Mouse (Mus musculus): ENCODE measurements around the gene Kif24. TPM values are rescaled to one million over a fixed set of nuclear protein-coding genes. Genes with fewer than 3 reads are reported as not detected.

Kif24 gene
- total RNA-seq (2021) = 1 to 10 TPM in 1 of 2 experiments, under 1 TPM in 1; 0.62 to 1.4 TPM

DNA sequence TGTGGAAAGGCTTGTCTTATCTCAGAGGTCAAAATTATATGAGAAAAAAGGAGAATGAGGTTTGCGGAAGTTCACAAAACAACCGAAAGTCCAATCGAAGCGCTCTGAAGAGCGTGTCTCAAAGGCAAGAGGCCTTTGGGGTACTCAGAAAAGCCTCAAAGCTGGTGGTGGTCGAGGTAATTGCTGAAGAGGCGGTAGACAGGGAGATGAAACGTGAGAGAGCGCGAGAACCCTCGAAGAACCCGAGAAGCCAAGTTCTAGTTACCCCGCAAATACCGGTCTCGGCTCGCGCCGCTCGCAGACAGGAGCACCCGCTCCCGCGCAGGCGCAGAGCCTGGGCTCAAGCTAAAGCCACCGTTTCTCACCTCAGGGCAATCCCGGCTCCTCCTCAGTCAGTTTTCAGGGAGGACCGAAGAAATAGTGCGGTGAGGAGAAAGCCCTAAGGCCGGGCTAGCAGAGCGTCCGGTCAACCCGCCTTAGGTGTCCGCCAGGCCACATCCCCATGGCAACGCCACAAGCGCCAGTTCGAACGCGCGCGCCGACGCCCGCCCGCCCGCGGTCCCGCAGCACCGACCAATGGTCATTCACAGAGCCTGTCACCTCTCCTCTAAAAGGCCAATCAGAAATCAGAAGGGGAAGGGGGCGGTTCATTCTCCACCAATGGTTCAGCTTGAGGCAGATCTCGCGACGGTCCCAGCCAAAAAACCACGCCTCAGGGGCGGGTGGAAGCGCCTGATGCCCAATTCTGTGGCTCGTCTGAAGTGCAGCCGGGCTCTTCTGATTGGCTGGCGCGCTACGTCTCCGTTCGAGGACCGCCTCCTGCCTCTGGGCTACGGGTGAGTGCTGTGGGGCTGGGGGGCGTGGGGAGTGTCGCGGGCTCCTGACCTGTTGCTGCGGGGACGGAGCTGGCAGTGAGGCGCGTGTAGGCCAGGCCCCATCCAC, at the start of gene Kif24, which contains the start of gene Nudt2:
TSS of gene Kif24 (minus strand) at position 543 of the 942 bp plus-strand sequence.
TSS of gene Nudt2 (plus strand) at position 807 of the 942 bp plus-strand sequence.
- DNase-seq = peak; percentile 97 to 98

DNA sequence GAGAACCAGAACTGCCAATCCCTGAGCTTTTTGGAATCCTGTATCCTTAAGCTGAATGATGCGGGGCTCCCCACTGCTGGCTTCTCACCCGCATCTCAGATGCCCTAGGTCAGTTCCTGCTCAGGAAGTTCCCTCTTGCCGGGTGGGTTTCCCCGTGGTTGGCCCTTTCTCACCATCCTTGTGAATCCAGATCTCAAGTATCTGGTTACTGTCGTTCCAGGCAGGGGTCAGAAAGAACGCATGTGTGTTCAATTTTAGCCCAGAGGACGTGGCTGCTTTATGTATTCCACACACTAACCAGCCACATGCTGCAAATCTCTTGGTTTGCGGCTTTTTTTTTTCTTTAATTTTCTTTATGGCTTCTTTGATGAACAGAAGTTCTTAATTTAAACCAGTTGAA, 49.0 kb upstream of the Kif24 start:
- no peak for DNase-seq

DNA sequence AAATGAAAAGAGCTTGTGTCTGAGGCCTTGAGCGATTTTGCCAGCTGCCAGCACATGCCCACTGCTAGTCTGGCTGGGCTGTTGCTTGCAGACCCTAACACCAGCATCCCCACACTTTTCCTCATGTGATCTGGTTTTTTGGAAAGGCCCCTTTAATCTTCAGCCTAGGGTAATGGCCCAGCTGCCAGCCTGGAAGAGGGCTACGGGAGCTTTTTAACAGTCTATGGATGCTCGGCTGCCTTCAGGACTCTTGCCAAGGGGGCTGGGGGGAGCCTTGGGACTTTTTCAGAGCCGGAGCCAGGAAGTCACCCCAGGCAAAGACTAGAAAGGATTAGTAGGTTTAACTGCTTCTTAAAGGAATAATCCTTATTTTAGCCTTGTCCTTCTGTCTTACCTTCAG, 48.6 kb upstream of the Kif24 start:
- DNase-seq = no peak

DNA sequence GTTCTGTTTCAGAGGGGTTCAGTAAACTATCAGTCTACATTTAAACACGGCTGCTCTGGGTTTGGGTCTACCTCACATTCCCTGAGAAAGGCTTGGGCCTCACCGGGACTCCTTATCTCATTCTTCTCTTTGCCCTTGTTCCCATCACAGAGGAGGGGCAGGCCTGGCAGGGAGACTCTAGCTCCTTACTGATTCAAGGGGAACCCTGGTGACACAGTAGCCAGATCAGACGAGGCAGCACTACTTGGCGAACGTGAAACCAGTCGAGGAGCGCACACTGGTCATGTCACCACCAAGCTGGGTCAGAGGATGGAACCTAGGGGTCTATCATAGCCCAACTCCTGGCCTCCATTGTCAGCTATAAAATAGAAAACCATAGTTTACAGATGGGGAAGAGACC, 43.3 kb upstream of the Kif24 start:
- no peak for DNase-seq

DNA sequence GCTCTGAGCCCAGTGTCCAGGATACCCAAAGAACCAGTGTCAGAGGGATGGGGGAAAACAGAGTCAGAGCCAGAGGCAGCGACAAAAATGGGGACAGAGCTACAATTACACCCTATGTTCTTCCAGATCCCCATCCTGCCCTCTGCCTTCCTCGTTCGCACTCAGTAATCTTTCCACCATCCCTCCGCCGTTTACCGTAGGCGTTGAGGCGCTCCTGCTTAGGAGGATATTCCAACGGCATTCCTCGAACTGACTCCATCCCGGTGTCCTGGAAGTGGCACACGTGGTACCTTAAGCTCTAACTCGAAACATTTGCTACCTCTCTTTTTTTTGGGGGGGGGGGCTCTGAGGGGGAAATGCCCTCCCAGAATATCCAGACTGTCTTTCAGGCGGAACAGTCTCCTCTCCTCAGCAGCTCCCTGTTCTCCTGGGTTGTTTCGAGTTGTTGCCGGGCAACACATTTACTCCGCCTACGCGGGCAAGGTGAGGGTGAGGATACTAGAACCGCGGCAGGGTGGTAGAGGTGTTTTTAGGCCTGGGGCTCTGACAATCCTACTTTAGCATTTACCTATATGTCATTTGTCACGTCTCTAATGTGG, 42.7 kb upstream of the Kif24 start:
- DNase-seq = no peak

DNA sequence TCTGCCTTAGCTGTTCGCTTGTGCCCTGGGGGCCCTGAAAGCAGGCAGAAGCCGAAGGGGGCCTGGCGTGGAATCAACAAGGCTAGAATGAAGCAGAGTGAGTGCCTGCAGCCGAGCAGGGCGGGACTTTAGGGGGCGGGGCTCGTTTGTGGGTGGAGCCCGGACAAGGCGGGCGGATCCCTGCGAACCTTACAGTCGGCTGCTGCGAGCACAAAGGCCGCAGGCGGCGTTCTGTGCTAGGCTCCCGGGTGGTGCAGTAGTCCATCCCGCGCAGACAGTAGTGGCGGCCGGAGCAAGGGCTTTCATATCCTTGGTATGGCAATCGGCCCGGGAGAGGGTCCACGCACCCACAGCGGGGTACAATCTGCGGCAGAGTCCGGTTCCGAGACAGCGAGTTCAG, 42.2 kb upstream of the Kif24 start:
- DNase-seq = peak; percentile 83

DNA sequence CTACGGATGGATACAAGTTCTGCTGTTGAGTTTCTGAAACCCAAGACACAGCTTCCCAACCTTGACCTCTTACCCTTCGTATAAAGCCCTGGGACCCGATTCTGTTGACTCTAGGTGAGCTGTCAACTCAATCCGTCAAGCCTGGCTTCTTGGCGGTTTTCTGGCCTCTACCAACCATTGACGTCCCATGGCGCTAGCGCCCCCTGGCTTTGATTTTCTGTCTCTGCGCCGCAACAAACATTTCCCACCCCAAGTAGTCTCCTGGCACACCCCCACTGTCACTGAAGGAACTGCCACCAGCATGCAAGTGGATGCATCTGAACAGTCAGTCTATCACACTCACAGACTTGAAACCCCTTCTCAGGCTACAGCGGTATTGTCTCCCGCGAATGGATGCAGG, 41.5 kb upstream of the Kif24 start:
- DNase-seq = peak; percentile 51 to 57

DNA sequence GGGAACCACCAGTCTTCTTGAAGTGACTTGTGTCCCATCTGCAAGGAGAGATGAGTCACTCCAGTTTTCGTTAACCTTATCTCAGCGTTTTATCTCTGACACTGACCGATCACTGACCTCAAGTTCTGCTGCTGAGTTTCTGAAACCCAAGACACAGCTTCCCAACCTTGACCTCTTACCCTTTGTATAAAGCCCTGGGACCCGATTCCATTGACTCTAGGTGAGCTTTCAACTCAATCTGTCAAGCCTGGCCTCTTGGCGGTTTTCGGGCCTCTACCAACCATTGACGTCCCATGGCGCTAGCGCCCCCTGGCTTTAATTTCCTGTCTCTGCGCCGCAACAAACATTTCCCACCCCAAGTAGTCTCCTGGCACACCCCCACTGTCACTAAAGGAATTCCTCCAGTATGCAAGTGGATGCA, 40.5 kb upstream of the Kif24 start:
- DNase-seq = no peak

DNA sequence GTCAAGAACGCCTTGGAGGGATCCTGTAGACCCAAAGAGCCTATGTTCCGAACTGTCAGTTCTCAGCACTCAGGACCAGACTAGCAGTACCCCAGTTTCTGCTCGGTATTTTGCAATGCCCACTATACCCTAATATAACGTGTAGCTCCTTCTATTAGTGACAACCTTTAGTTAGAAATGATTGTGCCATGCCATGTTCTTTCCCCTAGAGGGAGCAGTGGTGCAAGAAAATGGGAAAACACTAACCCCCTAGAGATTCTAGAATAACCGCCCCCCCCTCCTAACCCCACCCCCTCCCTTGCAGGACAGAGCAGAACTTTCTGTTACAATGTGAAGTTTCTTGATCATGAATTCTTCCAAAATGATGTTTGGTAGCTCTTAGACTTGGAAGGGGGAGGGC, 39.6 kb upstream of the Kif24 start:
- DNase-seq = no peak

DNA sequence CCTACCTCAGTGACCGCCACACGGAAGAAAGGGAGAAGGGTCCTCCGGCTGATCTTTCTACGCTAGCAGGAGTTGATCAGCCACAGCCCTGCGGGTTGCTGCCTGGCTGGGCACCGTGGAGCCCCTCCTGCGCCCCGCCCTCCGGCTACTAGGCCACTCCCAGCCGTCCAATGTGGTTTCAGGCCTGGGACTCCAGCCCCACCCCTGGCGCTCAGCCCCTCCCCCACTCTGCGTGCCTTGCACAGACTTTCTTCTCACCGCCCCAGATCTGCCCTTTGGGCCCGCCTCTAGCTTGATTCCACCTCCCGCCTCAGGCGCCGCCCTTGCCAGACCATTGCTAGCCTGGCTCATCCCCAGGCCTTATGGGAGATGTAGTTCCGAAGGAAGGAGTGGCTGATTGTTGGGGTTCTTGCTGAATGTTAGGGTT, 38.3 kb upstream of the Kif24 start, which contains the start of gene AI464131:
TSS of gene AI464131 (minus strand) at position 91 of the 427 bp plus-strand sequence.
- DNase-seq = peak; percentile 93 to 94

DNA sequence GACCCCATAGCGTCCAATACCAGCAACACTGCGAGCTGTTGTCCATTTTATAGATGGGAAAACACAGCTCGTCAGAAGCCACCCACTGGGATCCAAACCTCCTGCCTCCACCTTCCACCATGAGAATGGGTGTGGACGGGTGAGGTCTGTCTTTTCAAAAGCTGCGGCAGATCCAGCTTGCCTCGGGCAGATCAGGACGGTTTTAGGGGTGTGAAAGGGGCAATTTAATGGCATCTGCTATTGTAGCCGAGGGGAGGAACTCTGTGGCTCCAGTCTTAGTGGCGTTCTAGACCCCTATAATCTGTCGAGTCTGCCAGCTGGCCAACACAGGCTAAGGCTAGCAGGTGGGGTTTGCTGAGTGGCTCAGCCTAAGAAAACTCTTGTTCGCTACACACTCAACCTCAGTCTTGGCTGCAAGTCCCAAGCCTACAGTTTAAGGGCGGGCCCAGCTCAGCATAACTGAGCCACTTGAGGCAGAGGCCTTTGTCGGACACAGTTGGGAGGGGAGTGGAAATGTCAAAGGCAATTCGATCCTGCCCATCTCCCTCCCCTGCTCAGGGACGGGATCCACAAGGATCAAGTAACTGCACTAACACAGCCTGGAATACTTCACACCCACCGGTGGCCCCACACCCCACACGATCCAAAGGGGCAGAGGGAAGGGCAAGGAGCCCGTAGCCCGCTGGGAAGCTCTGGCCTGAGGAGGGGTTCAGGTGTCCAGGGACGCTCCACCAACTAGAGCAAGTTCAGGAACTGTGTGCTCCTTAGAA, 37.7 kb upstream of the Kif24 start:
- no peak for DNase-seq

DNA sequence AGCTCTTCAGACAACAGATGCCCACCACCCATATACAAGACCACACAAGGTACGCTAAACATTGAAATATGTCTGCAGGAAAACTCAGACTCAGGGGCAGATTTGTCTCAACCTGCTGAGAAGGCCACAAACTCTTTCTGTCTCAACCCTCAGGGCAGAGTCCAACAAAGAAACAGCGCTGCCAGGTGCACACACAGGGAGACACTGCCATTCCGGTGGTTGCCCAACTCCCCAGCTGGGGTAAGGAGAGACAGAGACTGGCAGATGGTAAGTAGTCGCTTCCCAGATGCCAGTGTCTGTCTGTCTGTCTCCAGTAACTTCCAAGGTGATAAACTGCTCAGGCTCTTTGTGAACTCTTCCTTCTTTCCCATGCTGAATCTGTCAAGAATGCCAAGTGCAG, 36.1 kb upstream of the Kif24 start:
- no peak for DNase-seq

DNA sequence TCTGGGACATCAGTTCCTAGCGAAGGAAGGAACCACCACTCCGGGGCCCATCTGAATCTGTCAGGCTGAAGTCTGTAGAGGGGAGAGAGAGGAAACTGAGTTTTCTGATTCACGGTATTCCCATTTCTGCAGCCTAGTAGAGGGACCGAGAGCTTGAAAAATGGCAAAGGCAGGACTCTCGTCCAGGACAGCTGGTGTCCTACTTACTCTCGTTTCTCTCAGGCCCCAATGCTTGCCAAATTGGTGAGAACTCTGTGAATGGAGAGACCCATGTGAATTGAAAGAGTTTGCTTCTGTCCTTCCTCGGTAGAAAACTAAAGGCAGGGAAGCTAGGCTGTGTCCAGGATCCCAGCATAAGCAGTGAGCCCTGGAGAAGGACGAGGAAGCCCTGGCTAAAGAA, 34.9 kb upstream of the Kif24 start:
- no peak for DNase-seq

DNA sequence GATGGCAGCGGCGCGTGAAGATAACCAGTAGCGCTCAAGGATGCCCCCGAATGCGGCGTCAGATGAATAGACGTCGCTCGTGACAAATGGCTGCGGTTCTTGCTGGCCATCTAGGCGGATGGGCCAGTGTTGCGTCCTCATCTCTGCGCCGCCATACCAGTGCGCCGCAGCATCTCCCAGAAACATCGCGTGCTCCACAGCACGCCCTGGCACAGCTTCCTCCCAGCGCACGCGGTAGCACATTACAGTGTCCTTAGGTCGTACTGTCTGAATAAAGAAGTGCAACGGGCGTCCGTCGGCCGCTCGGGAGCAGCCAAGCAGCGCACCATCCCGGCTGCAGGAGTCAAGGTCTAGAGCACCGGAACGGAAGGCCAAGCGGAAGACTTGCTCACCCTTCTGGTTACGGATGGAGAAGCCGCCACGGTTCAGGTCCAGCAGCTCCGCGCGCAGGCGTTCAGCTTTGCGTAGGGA, 34.3 kb upstream of the Kif24 start:
- no peak for DNase-seq

DNA sequence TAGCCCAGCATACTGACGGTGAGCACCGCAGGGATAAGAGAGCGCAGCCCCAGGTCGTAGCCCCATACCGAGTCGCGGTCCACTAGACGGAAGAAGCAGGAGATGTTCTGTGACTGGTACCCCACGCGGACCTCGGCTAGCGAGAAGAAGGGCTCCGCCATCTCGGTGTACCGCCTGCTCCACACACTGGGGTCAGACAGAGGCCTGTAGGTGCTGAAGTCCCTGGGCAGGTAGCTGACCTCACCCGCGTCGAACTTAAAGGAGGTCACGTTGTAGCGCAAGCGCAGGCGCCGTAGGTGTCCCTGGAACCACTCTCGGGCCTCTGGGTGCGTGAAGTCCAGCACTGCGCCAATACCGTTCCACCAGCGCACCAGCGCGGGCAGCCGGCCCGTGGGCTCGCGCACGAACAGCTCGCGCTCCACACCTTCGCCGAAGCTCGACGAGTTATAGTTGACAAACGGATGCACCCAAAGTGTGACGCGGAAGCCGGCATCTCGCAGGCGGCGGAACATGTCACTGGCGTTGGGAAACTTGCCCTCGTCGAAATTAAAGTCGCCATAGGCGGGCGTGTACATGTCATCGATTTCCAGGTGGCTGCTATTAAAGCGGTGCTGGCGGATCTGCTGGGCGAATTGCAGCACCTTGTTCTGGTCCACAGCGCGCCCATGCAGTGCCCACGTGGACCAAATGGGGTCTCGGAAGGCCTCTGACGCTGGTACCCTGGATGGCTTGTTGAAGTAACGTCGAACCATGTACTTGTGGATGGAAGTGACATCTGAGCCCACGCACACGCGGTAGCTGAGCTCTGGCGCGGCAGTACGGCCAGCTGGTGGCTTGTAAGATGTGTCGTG, 33.5 kb upstream of the Kif24 start:
- no peak for DNase-seq

DNA sequence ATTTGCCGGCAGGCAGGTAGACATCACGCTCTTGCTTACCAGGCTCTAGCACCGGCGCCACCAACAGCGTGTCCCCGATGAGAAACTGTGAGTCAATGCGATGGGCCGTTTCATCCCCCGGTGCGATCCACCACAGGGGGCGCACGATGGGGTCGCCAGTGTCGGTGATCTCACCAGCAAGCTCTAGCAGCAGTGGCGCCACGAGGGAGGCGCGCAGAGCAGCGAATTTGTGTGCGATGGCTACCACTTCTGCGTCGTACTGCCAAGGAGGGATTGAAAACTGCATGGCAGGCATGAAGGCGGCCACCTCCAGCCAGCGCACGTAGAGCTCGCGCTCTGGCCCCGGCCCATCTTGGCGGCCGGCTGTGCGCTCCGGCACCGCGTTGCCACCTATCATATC, 32.9 kb upstream of the Kif24 start:
- peak in 1 of 2 experiments; percentile 26 for DNase-seq

DNA sequence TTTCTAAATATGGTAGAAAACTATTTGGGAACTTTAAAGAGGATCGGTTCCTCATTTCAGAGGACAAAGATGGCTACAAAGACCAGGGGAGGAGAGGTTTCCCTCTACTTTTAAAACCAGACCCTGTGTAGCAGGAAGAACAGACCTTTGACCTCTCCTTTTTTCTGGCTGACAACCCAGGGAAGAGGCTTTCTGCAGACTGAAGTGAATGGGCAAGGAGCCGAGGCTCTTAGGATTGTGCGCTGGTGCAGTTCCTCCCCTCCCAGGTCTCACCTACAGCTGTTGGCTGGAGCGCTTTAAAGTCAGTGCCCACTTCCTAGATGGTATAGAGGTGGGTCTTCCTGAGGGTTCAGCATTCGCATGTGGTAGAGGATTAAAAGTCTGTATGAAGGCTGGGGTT, 32.4 kb upstream of the Kif24 start:
- DNase-seq = no peak

DNA sequence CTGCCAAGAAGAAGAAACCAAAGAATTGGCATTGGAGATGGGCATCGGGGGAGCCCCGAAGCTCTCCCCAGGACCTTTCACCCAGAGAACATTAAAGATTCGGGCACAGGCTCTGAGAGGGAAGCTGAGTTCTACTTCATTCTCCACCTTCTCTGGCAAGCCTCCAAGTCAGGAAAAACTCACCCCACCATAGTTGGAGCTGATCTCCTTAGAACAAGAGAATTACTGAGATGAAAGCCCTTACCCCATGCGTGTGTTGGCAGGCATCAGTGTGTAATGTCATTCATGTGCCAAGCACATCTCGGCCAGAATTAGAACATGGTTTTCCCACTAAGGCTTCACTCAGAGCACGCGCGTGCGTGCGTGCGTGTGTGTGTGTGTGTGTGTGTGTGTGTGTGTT, 31.2 kb upstream of the Kif24 start:
- no peak for DNase-seq

DNA sequence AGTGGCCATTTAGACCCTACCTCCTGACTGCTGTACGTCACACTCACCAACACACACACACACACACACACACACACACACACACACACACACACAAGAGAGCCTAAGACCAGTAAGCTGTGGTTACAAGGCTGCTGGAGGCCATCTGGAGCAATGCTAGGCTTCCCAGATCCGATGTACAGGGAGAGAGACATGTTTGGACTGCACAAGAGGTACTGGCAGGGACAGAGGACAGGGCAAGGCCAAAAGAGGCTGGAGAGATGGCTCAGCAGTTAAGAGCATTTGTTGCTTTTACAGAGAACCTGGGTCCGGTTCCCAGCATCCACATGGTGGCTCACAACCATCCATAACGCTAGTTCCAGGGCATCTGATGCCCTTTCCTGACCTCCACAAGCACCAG, 30.4 kb upstream of the Kif24 start:
- DNase-seq = no peak

DNA sequence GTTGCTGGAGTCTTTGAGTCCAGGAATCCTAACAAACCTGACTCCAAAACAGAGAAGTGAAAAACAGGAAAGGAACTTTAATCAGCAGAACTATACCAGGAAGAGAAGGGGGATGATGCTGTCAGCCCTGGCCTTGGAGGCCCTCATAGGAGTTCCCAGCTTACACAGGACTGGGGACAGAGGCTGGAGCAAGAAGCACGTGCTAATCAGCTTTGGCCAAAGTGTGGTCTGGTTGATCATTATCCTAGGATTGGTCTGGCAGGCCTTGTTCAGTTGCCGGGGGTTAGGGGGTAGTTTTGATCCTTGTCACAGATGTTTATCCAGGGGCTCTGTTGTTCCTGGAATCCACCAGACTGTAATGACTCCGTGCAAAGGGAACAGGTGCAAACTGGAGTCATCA, 29.7 kb upstream of the Kif24 start:
- no peak for DNase-seq

DNA sequence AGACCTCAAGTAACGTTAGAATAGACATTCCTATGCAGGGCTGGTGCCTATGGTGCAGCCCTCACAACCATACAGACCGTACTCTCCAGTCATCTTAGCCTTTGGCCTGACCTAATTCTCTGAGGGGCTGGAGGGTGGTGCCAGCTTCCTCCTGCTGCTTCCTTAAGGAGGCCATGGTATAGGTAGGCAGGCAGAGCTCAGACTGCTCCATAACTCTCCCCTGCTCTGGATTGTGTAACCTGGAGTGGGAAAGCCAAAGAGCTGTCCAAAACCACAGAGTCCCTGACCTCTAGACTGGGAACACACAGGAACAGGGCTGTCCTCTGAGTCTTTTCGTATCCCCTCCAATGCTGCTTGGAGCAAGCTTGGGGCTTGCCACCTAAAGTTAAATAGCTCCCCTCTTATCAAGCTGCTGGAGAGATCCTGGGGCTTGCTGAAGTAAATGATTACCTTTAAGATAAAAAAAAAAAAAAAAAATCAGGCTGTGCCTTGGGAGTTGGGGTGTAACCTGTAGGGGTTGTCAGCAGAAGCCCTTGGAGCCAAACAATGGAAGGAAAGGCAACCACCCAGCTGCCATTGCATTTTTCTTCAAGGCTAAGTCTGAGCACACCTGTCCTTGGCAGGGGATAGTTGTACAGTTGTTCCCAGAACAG, 28.9 kb upstream of the Kif24 start:
- no peak for DNase-seq

Data from layer of hippocampus, postnatal 36 days (tissue).